Mouse (Mus musculus) left cerebral cortex, postnatal 25 days (tissue): ENCODE data around the gene Cenph. TPM values are rescaled to one million over a fixed set of nuclear protein-coding genes. Genes with fewer than 3 reads are reported as not detected.

Experiments
- total RNA-seq, 2 experiments: library from RNA; stranded (reverse); gene quantifications; 2 replicates each; pipeline ENCODE4 v1.2.3; 2021

The Cenph gene
- total RNA-seq, 2 experiments from 2014 or later: 0.53 to 0.57 TPM

Other genes starting within 250 kb of the Cenph start
- gene Ocln, start 223.2 kb downstream of the Cenph start, total RNA-seq: 10 to 100 TPM in 1 of 2 experiments, 1 to 10 TPM in 1; 9.2 to 10.6 TPM
- gene Marveld2, start 158.9 kb downstream of the Cenph start, total RNA-seq: 1 to 10 TPM; 1.2 to 1.8 TPM
- gene Ak6, start 124.9 kb downstream of the Cenph start, total RNA-seq: 10 to 100 TPM; 88.7 to 89.7 TPM
- 10 to 100 TPM; 14.2 to 15.5 TPM for gene Rad17, start 124.8 kb downstream of the Cenph start, total RNA-seq
- 10 to 100 TPM; 27.4 to 30.9 TPM for gene Taf9, start 124.3 kb downstream of the Cenph start, total RNA-seq
- gene Ccdc125, start 106.2 kb downstream of the Cenph start, total RNA-seq: under 1 TPM in 1 of 2 experiments, not detected in 1; 0.23 TPM
- 10 to 100 TPM; 35.3 to 39.3 TPM for gene Cdk7, start 45.0 kb downstream of the Cenph start, total RNA-seq
- 10 to 100 TPM; 56.5 to 61.3 TPM for gene Mrps36, start 31.2 kb downstream of the Cenph start, total RNA-seq
- 1 to 10 TPM; 1.7 to 1.8 TPM for gene Ccnb1, start 10.7 kb upstream of the Cenph start, total RNA-seq
- gene Slc30a5, start 57.5 kb upstream of the Cenph start, total RNA-seq: 10 to 100 TPM; 43.3 to 49.5 TPM